Mouse (Mus musculus): ENCODE data around the gene Camk2g.

DNA sequence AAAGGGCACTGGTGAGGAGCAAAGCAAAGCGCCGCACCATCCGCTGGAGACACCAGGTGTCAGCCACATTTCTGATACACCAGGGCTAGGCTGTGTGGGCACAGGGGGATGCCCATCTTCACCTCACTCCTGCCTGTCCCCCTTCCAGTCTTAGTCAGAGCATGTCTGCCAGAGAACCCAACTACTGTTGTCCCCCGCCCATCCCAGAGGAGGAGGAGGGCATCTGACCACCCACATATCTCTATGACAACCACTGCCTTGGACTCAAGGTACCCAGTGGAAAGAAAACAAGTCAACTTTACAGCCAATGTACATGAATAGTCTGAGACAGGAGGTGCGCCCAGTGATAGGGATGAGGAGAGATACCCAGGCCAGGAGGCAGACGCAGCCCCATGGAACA lies 2.9 kb downstream of the Camk2g start:
- TF ChIP-seq POLR2A (IDR thresholded peaks at IDR 0.05; ENCODE audit: control insufficient read depth, extremely low read depth, insufficient read depth, low read length, poor library complexity) (no peak), CTCF (IDR thresholded peaks at IDR 0.05; ENCODE audit: borderline replicate concordance, control insufficient read depth, extremely low read depth, insufficient read depth, low read length, poor library complexity) (no peak)

Measured in thymus, adult 2 months (tissue).